Mouse (Mus musculus) ZHBTc4 (cell line): ENCODE results near the gene Cd47.

Experiments
- DNase-seq: peaks from one replicate; pipeline ENCODE4 v3.0.0-alpha.2; 2011; ENCODE audit warnings: low read depth, low spot score

Gene Cd47

DNA sequence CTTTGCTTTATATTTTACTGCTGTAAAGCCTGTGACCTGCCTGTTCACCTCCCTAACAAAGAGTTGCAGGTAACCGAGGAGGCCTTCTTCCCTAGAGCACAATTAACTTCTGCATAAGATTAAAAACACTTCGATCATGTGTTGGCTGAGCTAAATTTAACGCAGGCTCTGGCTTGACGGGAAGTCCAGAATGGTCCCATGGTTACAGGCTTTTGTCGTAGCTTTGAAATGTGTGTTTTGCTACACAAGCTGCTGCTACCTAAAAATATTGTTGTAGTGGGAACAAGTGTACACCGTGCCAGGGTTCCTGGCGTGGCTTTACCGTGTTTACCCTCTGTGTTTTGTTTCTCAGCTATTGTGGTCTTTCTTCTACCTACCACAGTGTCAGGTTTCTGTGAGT is 109.2 kb downstream of the Cd47 start:
- DNase-seq, result no peak

DNA sequence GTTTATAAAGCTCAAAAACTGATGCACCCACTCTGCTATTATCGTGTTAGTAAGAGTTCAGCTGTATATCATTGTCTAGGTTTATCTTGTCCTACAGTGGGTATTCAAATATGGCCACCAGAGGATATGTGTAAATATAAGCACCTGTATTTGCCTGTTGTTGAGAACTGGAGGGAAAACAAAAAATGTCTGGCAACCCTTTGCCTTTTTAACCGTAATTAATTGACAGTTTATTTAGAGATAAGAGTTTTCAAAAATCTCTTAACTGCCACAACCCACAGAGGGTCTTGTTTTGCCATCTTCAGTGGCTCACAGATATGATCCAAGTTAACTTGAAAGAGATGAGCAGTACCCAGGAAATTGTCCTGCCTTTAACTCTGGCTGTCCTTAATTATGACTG is 113.8 kb downstream of the Cd47 start:
- DNase-seq, result no peak

DNA sequence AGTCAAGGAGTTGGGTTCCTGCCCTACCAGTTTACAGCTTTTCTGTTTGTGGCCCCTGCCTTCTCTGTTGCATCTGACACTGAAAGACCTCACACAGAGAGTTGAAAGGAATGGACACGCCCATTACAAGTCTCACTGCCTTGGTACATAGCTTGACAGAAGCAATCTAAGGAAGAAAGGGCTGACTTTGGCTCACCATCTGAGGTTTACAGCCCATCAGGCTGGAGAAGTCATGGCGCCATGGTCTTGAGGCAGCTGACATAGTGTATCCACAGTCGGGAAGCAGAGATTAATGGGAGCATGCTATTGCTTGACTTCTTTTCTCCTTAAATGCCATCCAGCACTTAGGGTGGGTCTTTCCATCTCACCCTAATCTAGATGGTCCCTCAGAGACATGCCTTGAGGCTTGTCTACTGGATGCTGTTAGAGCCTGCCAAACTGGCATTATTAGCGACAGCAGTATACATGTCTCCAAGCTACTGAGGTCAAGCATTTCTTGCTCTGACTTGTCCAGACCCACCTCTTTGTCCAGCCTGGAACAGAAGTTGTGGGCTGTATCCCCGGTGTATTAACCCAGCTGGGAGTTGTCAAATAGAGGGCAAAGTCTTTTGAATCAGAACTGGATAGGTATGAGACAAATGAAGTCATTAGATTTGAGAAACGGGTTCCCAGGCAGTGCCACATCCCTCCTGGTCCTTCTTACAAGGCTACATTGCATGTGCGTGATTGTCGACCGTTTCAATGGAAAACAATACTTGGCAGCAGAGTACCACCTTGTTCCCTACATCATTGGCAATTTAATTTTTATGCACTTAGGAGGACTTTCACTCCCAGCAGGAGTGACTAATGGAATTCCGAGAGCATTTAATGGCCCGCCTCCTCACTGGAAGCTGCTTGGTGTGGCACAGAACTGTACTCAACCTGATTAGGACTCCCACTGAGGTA is 115.5 kb downstream of the Cd47 start:
- peak; percentile 46 for DNase-seq

DNA sequence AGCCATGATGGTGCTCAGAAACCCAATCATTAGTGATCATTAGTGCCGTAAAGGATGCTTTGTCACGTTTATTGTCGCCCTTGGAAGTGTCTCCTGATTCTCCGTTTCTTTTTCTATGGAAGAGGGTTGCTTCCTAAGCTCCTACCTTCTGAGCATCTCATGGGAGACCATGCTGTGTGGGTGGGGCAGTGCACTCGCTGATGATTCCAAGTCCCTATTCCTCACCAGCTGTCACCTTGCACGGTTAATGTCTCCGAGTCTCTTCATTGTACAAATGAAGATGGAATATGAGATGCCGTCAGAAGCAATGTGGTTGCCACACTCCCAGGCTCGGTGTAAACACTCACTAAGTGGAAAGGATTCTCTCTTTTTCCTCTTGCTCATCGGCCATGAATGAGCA is 119.9 kb downstream of the Cd47 start:
- no peak for DNase-seq

DNA sequence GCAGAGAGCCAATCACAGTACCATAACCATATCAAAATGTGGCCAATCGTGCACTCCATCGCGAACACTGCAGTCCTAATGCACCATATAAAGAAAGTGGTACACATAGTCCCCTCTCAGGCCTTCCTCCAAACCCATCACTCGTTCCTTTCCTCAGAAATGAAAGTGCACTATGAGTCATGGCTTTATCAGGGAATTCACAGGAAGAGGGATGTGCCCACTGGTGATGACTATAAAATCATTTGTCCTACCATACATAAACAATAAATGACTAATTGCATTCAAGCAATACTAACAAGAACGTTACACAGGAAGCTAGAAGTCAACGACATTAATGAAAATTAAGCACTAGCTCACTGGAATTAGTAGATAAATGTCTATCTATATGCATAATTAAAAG is 121.3 kb downstream of the Cd47 start:
- no peak for DNase-seq

DNA sequence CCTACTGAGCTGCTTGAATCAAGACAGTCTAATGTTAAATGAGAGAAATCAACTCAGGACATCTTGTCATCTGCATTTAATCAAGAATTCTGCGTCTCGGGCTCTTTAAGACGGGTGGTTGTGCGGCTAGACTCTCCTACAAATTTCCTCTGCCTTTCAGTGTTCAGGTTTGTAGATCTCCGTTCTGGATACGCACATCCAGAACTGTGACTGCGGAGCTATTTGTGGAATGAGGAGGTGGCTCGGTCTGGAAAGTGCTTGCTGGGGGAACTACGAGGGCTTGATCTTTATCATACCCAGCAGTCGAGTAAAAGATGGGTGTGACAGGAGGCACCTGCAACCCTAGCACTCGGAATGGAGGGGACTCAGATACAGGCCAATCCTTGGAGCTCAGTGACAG is 121.8 kb downstream of the Cd47 start:
- DNase-seq, result no peak

DNA sequence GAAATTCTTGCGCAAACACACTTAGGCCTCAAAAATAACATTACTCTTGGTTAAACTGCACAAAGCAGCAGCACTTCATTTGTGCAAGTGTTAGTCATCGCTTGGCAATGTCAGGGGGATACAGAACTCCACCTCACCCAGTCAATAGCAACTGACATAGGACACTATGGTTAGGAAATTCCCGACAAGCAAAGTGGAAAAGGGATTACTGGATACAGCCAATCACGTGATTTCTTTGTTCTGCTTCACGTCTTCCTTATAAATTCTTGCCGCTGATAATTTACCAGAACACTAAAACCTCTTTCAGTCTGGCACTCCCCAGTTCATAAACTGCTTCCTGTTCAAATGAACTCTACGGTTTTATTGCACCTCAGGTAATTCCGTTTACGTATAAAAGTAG is 123.4 kb downstream of the Cd47 start:
- no peak for DNase-seq

DNA sequence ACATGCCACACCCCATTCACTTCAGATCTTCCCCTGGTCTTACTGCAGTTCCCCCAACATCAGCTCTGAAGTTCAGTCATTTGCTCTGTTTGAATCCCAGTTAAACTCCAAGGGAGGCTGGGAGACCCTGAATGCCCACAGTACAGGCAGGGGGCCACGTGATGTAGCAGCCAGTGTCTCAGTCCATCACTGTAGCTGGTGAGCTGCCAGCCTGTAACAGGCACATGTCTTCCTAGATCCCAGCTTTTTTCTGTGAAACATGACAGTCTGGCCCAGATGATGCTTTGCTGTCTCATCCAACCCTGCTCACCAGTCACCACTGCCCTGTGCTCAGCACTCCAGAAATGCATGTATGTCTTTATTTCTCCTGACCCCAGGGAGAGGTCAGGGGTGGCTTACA is 124.6 kb downstream of the Cd47 start:
- no peak for DNase-seq

DNA sequence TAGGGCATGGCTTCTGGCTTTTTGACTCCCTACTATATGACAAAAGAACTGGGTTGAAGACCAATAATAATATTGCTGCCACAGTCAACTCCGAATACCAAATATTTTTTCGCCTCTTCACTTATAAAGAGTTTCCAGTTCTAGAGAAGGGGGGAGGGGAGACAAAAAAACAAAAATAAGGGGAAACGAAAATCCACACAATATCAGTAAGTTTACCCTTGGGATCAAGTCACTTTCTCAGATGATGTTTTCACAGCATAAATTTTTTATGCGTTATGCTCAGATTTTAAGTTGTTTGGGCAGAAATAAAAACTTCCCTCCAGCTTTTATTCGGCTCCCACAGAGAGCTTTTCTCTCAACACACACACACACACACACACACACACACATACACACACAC is 132.9 kb downstream of the Cd47 start:
- DNase-seq, result no peak

DNA sequence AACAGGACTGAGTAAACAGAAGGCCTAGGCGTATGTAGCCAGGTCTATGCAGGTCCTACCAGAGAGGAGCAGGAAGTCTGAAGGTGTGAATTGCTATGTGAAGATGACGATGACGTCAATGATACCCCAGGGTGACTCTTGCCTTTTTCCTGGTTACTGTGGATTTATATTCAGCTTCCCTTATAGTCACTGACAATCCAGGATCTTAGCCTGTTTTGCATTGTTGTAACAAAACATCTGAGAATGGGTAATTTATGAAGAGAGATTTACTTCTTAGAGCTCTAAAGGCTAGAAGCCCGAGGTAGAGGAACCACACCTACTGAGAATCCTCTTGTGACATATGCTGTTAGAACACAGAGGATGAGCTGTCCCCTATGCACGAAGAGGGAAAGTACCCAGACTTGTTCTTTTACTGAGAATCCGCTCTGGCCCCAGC is 135.7 kb downstream of the Cd47 start:
- no peak for DNase-seq

DNA sequence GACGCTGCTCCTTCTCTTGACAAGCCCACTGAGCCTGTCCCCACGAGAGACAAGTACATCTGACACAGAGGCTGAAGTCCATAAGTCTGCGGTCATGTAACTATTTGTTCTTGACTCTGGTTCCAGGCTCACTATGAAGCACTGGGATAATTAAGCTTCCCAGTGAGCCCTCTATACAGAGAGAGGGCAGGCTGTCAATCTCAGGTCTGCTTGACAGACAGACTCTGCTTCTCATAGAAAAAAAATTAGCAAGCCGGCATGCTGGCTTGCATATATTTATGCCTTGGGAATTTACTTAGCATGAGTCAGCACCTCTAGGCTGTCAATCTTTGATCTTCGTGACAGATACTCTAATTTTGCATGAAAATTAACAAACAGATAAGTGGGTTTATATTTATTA is 136.5 kb downstream of the Cd47 start:
- DNase-seq, result no peak

DNA sequence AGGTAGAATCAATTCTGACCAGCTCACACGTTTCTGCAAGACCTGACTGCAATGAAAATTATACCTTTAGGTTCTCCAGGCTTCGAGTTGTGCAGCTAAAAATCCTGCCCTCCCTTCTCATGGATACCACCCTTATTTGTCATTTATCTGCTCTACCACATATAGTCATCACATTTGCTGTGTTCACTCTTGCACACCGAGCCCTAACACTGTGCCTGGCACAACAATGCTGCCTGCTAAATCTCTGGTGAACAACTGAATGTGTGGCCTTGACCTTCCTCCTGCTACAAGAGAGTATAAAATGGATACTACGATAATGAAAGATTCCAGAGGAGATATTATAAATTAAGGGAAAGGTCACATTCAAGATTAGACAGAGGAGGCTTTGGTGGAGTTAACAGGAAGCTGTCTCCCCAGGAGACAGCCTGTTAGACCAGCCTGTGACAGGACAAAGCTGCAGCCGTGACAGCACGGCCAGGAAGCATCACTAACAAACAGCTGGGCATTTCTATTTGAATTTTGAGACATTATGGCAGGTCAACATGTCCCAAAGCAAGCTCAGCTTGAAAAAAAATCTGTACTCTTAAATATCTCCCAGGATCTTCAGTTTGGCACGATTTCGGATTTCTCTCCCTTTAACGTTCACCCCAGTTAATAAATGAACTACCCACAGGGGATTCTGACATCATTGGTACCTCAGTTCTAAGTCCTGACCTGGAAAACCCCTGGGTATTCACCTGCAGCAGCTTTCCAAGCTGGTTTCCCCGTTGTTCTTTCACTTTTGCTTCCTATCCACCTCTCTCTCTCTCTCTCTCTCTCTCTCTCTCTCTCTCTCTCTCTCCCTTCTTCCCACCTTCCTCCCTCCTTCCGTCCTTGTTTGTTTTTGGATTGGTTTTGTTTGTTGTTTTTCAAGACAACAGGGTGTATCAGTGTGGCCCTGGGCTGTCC is 137.2 kb downstream of the Cd47 start:
- no peak for DNase-seq

DNA sequence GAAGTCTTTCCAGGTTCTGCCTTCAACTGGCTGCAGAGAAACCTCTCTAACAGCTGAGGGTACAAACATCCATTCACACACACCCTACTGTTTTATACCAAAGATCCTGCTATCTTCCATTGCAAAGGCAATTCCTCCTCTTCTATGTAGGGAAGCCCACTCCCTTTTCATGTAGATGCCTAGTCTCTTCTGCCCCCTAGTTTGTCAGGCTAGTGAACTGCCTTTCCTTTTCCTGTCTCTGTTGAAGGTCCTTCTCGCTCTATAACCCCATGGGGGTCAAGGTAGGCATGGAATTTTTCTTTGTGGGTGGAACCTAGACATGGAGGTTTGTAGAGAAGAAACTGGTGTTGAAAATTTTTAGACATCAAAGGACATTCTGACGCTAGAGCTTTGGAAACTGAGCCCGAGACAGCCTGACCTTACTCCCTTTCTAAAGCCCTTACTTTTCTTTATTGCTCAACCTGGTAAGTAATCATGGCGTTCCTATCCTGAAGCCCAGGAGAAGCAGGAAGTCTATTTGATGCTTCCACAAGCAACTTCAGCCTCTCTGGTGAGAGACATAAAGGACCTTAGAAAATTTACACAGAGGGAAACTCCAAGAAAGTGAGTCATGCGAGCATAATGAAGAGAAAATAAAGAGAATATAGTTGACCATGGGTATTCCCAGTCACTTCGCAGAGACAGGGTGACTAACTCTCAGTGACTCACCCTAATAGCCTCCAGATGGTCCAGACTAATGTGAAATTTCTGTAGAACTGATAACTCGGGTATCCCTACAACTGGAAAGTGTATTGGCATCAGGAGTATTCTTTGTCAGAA is 138.4 kb downstream of the Cd47 start:
- DNase-seq, result no peak

DNA sequence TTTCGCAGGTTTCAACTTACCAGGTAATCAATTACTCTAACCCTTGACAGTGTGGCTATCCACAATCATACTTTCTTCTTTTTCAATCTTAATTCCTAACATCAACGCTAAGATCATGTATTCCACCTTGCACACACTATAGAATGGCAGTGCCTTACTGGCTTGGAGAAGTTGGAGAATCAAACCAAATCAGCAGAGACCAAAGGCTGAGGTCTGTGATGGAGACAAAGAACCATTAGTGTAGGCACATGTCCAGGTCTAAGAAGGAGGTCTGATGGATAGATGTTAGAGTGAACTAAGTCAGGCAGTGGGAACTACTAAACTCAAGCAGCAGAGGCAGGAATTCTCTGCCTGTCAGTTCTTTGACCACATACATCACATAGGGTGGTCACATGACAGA is 139.0 kb downstream of the Cd47 start:
- DNase-seq, result no peak

DNA sequence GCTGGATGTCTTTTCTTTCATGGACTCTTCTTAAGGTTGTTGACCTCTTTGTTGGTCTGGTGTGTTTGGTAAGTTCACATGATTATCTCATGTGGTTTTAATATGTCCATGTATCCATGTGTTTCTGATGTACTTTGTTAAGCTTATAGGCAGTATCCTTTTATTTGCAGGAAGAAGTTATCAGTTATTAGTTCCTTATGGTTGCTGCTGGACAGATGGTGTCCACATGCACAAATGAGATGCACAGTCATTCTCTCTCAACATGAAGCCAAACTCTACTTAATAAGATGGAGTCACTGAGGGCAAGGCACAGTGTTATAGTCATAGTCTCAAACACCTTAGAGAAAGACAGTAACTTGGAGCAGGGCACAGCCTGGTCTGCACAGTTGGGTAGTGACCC is 140.1 kb downstream of the Cd47 start:
- no peak for DNase-seq

DNA sequence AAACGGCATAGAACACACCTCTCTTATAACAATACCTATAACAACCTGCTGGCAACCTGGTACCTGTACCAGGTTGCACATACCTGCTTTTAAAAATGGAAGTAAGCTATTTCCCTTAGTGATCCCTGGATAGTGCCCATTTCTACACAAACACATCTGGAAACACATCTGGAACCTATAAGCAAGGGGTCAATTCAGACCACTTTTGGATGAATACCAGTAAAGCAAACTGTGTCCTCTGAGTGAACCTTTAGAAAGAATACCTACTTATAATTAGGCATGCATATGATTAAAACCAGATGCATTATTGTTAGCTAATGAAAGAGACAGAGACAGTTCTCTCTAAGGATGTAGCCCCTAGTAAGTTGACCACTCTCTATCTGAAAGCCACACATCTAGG is 140.7 kb downstream of the Cd47 start:
- no peak for DNase-seq

DNA sequence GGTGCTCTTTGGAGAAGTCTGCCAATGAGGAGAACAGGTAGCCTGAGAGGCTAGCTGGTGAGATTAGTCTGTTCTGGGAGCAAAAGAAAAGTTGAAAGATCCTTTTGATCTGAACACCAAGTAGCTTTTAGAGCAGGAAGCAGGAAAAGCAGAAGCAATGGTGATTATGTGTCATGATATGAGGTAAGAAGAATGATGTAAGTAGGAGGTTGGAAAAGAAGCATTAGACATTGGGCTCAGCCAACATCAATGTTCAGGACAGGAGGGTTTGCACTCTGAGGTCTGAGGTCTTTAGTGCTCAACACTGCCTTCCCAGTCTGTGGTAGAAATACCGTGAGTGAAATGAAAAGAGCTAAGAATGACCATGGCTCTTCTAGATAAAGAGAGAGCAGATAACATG is 143.4 kb downstream of the Cd47 start:
- DNase-seq, result no peak

DNA sequence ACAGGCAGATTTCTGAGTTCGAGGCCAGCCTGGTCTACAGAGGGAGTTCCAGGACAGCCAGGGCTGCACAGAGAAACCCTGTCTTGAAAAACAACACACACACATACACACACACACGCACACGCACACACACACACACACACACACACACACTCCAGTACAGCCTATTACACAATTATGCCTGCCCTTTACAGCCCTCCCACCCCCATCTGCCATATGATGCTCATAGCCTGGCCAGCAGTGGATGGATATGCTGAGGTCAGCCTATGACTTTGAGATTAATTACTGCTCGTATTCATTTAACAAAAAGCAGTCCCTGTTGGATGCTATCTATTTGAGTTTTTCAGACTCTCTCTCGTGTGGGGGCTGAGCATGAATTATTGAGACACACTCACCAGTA is 144.8 kb downstream of the Cd47 start:
- no peak for DNase-seq

DNA sequence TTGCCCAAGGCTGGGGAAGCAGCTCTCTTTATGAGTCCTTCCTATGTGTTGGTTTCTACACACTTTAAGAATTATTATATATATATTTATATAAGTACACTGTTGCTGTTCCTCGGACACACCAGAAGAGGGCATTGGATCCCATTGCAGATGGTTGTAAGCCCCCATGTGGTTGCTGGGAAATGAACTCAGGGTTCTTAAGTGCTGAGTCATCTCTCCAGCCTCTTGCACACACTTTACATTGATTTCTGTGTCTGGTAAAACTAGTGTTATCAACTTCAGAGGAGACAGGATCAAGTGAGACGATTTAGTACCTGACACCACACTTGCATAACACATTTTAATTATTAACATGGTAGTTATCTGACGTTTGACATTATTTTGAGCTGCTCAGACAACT is 146.7 kb downstream of the Cd47 start:
- DNase-seq, result no peak

DNA sequence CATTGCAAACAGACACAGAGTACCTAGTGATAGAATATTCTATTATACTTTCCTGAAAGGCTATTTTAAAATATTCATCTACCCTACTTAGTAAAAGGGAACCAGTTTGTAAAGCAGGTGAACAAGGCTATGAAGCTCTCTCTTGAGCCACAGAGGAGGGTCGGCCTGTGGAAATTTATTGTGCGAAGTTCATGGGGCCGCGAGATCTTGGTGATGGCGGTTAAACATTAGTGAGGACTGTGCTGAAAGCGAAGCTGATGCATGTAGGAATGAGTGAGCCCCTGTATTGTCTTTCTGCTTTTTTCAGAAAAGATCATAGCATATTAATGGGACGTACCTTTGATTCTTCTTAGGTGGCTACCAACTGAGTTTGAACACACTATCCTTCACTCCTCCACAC is 147.3 kb downstream of the Cd47 start:
- DNase-seq, result no peak

DNA sequence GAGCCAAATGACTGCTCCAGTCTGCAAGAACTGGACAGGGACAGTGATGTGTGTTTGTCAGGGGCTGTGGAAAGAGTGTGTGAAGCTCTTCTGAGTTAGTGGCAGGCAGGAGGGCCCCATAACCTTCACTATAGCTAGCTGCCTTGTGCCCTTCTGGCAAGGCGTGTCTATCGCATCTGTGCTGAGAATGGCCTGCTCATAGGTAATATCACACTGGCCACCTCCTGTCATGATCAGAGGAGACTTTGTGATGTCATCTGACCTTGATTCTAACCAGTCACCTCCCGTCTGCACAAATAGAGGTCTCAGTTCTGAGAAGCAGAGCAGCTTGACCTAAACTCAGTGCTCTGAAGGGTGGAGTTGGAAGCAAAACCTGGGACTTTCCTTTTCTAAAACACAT is 148.0 kb downstream of the Cd47 start:
- DNase-seq, result no peak

DNA sequence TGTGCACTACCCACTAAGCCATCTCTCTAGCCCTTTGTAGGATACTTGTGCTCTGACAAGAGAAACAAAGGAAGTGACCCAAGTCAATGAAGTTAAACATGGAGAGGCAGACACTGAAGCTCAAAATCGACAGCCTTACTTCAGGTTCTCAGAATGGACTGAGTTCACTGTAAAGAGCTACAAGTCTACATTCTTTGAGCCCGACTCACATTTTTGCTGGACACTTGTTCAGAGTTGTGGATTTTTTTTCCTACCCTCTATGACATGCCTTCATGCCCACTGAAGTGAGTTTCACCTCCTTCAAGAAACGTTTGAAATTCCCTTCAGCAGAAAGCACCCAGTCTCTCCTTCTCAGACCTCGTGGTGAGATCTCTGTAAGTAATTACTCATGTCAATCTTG is 148.9 kb downstream of the Cd47 start:
- DNase-seq, result no peak
